Mouse (Mus musculus) lung, postnatal 10 days (tissue): ENCODE results near the gene Mpv17l2.

ENCODE experiments used
- DNase-seq: peaks from one replicate; pipeline ENCODE4 v3.0.0; 2021

Mpv17l2 gene

DNA sequence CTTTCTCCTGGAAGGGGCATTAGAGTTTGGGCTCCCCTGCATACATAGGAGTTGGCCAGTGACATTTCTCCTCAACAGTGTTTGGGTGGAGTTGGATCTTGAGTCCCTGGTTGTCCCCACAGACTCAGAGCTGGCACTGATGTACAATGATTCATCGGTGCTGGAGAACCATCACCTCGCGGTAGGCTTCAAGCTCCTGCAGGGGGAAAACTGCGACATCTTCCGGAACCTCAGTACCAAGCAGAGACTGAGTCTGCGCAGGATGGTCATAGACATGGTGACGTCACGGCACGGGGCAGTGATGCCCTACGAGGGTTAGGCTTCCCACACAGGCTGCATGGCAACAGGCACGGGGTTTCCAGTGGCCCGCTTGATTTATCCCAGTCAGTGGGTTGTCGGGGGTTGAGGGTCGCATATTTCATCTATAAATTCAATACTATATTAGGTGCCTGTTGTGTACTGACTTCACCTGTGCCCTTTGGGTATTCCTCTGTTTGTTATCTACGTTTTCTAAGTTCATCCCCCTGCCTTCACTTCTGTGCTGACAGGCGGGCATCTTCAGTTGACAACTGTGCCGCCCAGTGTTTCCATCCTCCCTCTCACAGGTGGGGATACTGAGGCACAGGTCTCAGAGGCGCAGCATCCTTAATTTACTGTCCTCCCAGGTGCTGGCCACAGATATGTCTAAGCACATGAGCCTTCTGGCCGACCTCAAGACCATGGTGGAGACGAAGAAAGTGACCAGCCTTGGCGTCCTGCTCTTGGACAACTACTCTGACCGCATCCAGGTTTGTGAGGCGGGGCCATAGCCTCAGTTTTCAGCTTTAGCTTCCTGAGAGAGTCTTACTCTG is 12.3 kb downstream of the Mpv17l2 start:
- peak; percentile 1 for DNase-seq

DNA sequence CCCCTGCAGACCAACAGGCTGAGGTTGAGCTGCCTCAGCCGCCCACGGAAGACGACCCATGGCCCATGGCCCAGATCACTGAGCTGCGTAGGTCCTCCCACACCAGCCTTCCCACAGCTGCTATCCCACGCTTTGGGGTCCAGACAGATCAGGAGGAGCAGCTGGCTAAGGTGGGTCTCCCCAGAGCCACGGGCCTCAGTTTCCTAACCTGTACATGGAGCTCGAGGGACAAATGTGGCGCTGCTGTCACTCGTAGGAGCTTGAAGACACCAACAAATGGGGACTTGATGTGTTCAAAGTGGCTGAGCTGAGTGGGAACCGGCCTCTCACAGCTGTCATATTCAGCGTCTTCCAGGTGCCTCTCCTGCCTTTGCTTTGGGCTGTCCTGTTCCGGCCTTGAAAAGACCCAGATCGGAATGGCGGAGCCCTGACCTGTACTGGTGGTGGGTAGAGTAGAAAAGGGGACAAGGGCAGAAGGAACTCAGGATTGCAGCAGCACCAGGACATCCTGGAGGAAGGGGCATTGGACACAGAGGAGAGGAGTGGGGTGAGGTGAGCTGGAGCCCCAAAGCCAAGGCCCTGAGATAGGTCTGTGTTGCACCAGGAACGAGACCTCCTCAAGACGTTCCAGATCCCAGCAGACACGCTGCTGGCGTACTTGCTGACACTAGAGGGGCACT is 13.4 kb downstream of the Mpv17l2 start:
- peak; percentile 0 for DNase-seq

DNA sequence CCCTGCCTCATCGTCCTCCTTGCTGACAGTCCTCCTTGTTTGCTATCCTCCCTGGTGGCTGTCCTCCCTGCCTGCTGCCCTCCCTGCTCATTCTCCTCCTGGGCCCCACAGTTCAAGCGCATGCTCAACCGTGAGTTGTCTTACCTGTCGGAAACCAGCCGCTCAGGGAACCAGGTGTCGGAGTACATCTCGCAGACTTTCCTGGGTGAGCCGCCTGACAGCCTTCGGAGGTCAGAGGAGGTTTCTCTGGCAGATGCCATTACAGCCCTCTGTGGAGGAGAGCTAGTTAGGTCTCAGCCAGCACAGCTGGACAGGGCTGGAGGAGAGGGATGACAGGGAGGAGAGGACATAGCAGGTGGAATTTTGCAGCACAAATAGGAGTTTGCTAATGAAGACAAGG is 14.1 kb downstream of the Mpv17l2 start:
- no peak for DNase-seq

DNA sequence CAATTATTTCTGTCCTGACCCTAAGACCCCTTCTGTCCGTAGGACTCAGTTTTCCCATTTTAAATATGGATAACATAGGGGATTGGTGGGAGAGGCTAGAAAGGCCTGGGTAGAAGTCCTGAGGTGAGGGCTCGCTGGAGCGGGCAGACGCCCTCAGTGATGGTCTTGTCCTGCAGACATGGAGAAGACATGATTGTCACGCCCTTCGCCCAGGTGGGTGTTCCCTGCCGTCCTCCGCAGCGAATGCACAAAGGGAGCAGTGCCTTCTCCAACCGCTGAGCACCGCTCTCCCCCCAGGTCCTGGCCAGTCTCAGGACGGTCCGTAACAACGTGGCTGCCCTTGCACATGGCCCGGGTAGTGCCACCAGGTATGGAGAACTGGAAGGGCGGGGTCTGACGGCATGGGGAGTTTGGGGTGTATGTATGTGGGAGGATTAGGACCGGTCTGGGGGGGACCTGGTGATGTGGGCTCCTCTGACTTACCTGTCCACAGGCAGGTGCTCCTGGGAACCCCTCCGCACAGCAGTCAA is 15.0 kb downstream of the Mpv17l2 start:
- DNase-seq = peak; percentile 2

DNA sequence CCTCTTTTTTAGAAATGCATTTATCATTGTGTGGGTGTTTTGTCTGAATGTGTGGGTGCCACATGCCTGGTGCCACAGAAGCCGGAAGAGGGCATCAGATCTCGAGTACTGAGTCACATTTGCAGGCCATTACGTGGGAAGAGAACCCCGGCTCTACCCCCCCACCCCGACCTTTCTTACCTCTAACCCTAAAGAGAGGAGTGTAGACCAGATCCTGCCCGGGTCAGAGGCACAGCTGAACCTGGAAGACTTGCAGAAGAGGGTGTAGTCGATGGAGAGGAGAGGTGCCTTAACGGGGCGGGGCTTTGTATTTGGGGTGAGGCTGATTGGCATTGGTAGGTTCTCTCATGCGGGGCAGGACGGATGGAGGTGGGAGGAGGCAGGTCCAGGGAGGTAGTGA is 15.9 kb downstream of the Mpv17l2 start:
- peak; percentile 7 for DNase-seq

DNA sequence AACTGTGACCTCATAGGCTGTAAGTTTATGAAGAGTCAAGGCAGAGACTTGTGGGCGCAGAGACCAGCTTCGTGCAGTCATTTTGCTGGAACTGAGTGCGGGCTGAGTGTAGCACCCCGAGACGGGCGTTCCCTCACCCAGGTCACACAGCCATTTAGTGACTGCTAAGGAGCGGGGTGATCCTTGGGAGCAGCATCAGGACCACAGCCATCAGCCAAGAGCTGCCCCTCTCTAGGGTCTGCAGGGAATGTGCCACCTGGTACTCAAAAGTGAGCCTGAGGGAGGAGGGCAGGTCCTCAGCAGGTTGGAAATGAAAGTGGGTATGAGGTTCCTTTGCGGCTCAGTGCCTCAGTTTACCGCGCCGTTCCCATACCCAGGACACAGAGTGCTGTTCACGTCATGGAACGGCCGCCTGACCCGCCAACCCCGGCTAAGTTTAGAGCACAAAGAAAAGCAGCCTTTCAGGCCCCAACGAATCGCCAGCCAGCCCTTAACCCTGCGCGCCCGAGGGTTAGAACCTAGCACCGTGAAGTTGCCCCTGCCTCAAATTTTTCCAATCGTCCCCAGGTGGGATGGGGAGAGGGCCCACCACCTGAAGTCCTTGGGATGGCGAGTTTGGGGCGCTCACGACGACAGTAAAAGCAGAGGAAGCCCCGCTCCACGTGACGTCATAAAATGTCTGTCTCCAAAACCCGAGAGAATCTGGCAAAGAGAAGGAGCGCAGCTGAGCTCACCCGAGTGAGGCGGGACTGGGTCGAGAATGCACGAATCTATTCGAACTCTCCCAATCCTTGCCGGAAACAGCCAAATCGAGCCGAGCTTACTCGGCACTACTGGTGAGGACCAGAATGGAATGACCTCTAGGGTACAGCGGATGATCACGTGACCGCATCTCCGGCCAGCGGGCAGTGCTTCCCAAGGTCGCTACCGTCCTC is 16.8 kb downstream of the Mpv17l2 start:
- peak; percentile 67 for DNase-seq

DNA sequence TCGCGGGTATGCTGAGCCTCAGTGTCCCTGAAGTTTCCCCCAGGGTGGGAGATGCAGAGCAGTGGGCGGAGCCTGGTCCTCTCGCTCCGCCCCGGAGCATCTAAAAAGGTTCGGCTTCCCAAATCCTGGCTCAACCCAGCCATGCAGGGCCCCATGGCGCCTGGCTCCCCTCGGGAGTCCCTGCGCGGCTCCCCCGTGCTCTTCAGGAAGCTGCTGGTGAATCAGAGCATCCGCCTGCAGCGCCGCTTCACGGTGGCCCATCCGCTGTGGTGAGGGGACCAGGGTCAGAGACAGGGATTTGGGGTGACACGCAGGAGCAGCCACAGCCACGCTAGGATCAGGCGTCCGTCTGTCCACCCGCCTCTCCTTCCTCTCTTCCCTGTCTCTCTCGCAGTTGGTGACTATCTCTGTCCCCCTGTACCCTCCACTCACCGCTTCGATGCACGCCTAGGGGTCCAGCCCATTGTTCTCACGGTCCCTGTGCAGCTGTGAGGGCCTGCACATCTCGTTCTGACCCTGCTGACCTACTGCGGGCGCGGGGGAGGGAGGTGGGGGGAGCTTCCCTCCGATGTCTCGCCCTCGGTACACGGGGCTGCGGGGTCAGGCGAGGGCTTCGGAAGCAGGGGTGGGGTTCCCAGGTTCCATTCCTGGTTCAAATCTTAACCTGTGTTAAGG is 17.6 kb downstream of the Mpv17l2 start:
- no peak for DNase-seq

DNA sequence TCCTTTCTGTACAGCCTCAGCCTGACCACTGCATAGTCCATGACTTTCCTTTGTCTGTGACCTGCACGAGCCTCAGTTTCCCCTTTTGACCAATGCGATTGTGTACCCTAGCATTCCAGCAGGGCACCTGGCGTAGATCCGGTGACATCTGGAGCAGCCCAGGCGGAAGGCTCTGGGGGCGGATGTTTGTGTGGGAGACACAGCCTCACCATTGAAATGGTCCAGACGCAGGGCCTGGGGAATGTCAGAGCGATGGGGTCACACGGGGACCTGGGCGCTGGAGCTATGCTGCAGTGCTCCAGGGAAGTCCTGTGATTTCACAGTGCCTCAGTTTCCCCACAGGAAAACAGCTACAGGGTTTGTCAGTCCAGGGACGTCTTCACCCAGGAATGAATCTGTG is 18.6 kb downstream of the Mpv17l2 start:
- DNase-seq = no peak

DNA sequence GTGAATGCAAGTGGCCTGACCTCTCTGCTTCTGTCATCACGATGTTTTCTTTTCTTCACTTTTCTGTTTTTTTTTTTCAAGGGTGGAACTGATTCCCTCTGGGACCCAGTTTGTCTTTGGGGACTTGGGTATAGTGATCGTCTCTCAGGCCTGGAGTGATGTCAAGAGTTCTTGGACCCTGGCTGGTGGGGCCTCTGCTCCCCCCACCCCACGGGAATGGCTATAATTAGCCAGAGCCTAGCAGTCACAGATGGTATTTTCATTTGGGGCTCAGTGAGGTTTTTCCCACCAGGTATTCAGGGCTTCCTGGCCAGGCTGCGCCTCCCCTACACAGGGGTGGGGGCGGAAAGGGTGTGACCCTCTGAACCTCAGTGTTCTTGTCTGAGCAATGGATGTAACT is 19.1 kb downstream of the Mpv17l2 start:
- no peak for DNase-seq

DNA sequence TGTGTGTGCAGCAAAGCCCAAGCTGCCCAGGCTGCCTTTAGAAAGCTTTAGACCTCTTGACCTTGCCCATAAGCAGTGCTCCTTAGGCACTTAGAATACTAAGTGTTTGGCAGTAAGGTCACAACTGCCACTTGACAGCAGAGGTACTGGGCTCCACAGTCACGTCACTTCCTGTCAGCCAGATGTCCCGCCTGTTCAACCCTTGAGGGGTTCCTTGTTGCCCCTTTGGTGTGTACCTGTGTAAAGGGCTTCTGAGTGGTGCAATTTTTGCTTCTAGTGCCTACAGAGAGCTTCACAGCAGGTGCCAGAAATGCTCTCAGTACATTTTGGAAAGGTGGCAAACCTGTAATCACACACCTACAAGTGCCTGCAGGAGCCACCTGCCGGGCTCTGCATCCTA is 22.5 kb downstream of the Mpv17l2 start:
- DNase-seq = peak; percentile 75

DNA sequence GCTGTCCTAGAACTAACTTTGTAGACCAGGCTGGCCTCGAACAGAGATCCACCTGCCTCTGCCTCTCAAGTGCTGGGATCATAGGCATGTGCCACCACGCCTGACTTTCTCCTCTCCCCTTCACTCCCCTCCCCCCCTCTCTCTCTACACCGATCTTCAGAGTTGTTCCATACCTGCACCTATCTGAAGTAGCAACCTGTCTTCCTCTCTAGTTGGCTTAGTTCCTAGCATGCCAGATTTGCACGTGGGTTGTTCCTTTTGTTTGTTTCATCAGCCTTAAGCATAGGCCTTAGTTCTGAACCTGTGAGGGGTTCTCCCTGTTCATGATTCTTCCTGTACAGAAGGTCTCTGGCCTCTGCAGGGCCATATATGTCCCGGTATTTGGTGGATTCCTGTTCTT is 23.0 kb downstream of the Mpv17l2 start:
- no peak for DNase-seq

DNA sequence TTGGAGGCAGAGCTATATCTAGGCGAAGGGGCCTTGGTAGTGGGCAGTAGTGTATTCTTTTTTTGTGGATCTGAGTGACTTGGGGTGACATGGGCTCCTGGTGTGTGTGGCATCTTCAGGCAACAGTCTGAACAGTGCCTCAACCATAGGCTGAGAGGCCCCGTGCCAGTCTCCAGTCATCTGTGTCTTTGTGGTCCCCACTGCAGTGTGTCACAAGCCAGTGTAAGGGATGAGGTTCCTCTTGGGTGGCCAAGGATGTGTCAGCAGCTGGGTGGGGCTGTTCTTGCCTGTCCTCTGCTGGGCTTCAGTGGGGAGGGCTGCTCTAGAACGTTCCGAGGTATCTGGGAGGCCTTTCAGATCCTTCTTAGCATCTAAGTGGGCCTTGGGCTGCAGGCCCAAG is 29.8 kb downstream of the Mpv17l2 start:
- DNase-seq = no peak

DNA sequence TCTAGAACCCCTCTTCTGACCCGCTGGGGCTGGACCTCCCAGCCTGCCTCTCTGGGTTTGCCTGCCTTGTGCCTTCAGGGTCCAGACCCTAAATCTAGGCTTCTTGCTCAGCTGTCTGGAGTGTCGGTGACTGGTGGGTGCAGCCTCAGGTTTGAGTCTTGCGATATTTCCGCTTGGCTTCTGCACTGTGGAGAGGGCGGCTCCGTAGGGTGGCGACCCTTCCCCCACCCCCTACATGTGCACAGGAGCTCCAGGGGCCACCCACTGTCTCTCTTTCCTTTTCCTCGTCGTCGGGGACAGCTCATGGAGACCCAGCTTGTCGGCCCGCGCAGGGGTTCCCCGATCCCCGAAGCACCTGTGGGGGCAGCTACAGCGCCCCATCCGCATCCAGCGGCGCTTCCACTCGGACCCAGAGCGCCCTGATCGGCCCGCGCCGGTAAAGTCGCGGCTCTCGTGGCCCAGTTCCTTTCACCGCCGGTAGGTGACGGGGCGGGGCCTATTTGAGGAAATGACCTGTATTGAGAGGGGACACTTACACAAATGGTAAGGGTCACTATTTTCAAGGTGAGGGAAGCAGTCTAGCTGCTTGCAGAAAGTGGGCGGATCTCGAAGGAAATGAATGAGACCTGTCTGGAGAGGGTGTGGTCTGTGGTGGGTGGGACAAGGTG is 30.8 kb downstream of the Mpv17l2 start:
- DNase-seq = peak; percentile 53

DNA sequence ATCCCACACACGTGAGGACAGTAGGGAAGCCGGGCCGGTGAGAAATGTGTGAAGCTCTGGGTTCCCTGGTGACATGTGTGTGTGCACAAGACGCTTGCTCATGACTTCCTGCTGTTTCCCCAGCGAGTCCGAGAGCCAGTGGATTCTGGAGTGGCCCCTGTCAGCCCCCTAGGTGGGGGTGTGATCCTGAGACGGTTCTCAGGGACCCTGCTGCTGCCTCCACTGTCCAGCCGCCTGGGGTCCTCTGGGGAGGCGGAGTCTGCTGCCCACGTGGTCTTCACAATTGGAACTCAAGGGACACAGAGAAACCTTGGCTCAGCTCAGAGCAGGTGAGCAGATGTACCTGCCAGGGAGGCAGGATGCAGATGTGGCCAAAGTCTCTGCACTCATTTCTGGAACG is 34.0 kb downstream of the Mpv17l2 start:
- no peak for DNase-seq

DNA sequence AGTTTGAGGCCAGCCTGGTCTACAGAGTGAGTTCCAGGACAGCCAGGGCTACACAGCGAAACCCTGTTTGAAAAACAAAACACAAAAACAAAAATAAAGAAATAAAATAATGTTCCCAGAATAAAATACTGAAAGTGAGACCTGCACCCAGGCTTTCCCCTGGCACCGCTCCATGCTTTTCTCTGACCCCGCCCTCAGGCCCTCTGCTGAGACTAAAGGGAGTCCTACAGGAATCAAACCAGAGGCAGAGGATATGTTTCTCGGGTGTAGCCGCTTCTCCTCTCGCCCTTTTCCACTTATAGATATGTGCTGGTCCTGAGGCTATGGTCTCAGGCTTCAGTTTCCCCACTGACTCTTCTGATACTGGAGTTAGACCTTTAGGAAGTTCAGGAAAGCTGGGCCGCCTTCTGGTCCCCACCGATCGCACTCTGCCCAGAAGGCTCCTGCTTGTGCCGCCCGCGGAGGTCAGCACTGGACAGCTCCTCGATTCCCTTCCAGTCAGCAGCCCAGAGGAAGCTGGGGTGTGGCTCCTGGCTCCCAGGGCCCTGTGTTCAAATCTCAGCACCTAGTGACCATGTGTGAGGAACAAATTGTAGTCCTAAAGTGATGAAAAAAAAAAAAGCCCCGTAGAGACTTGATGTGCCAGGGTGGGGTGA is 34.8 kb downstream of the Mpv17l2 start:
- peak; percentile 64 for DNase-seq

DNA sequence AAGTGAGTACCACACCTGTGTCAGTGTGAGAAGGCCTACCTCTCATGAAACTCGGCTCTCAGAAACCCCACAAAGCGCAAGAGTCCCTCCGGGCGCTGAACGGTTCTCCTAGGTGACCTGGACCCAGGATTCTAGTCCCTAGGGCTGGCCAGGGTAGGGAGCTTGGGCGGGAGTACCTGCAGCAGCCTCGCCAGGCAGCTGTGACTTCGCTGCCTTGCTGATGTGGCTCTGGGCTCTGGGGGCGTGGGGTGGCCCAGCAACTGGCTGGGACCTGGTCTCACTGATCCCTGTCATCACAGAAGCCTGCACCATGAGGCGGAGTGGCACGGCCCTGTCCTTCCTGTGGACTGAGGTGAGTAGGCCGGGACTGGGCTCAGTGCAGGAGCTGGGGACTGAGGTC is 36.5 kb downstream of the Mpv17l2 start:
- no peak for DNase-seq

DNA sequence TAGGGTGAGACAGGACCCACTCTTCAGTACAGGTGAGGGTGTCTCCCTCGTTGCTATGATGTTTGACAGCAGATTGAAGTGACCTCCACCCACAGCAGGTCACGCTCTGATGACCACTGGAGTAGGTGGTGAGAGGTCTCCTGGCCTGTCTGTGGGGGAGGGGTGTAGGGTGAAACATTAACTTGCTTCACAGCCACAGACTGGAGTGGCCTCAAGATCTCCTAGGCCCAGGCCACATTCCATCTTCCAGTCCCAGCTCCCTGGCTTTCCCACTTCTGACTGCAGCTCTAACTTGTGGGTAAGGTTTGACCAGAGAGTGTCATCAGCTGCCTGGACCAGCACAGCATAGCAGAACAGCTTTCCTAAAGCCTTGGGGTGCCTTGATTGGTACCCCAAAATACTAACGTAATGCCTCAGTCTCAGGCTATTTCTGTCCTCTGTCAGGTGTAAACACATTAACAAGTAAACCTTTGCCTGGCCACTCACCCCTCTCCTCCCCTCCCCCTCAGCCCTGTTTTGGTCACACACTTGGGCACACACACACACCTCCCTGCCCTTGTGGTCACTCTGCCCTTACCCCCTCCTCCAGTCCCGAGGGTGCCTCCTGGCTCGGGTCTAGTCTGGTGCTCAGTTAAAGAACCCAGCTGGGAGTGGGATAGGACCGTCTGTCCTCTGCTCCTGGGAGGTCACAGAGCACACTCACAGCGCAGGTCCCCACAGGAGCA is 37.1 kb downstream of the Mpv17l2 start, which contains the start of gene Pde4c:
Gene Pde4c, plus strand, starts transcription at position 235 of the 725 bp plus-strand sequence.
- DNase-seq = peak; percentile 77

DNA sequence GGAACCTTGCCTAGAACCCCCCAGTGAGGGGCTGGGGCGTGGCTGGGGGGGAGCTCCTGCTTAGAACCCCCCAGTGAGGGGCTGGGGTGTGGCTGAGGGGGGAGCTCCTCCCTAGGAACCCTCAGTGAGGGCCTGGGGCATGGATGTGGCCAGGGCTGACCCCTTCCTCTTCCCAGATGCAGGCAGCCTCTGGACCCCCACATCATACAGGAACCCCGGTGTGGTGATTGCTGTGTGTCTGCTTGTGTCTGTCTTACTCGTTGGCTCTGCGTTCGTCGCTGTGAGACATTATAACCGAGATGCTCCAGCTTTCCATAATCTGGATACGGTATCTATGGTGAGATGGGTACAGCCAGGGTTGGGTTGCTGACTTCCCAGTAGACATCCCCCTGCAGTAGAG is 39.1 kb downstream of the Mpv17l2 start:
- peak; percentile 7 for DNase-seq

DNA sequence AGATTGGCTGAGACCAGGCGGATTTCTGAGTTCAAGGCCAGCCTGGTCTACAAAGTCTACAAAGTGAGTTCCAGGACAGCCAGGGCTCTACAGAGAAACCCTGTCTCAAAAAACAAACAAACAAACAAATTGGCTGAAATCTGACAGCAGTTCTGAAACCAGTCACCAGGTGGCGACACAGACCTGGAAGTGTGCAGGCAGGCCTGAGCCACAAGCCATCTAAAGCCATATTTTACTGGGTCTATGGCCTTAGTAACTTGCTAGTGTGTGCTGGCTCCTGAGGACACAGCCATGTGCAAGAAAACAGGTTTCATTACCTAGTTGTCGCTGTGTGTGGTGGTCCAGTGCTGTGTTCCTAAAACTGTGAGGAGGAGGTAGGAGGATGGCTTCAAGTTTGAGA is 40.0 kb downstream of the Mpv17l2 start:
- peak; percentile 85 for DNase-seq

DNA sequence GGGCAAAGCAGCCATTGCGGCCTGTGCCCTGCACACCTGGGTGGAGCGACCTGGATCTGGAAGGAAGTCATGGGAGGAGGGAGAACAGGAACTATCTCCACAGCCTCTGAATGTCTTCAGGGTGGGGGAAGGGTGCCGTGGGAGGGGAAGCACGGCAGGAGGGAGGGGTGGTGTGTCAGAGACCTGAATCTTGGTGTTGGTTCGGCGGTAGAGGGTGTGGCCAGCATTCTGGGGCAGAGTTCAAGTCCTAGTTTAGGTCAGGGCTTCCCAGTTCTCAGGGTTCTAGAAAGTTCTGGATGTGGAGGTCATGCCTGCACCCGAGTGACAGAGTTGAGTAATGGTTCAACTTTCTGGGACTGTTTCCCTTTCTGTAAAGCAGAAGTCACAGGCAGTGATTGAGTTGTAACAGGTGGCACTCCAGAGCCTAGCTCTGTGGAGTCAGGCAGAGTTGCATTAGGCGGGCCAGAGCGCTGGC is 40.9 kb downstream of the Mpv17l2 start:
- peak; percentile 20 for DNase-seq
